Mouse (Mus musculus) G1E (cell line): Measurements from ENCODE around the gene Cuta. TPM values are rescaled to one million over a fixed set of nuclear protein-coding genes. Genes with fewer than 3 reads are reported as not detected.

Experiments
- ATAC-seq: 2 replicates; pipeline ENCODE4 v1.8.0; 2016; ENCODE audit warnings: mild to moderate bottlenecking; ENCODE audit not compliant: insufficient number of reproducible peaks, poor library complexity, low FRiP score, severe bottlenecking; ENCODE audit errors: extremely low read depth
- DNase-seq: peaks from one replicate; pipeline ENCODE4 v3.0.0; 2012; ENCODE audit warnings: low spot score
- H3K27me3 ChIP-seq: 2 replicates; pipeline ENCODE4 v1.6.1; 2012; ENCODE audit warnings: mild to moderate bottlenecking, low read length, inconsistent platforms; ENCODE audit not compliant: insufficient read depth
- H3K36me3 ChIP-seq: replicated peaks from 2 replicates; pipeline ENCODE3; 2012; ENCODE audit warnings: mild to moderate bottlenecking, inconsistent platforms
- H3K4me1 ChIP-seq: 2 replicates; pipeline ENCODE4 v1.6.1; 2012; ENCODE audit warnings: low read depth, low read length, inconsistent platforms, mixed read lengths; ENCODE audit not compliant: insufficient read depth
- H3K4me3 ChIP-seq: 2 replicates; pipeline ENCODE4 v1.5.1; 2012; ENCODE audit warnings: low read depth, mild to moderate bottlenecking, inconsistent platforms, low read length, moderate library complexity, mixed read lengths
- H3K9me3 ChIP-seq: replicated peaks from 2 replicates; pipeline ENCODE4 v1.6.1; 2012; ENCODE audit warnings: inconsistent platforms
- CTCF ChIP-seq: IDR thresholded peaks from 2 replicates; pipeline ENCODE4 v1.5.1; 2012; ENCODE audit warnings: low read depth, low read length, inconsistent platforms, mixed read lengths
- GATA1 ChIP-seq: IDR thresholded peaks from 2 replicates; pipeline ENCODE4 v1.6.1; 2012; ENCODE audit warnings: borderline replicate concordance, low read length, inconsistent platforms, mixed read lengths
- GATA2 ChIP-seq: IDR thresholded peaks from 2 replicates; pipeline ENCODE4 v1.6.1; 2012; ENCODE audit warnings: low read depth, low read length, inconsistent platforms, borderline replicate concordance
- POLR2AphosphoS5 ChIP-seq: IDR thresholded peaks from 2 replicates; pipeline ENCODE4 v1.6.1; 2012; ENCODE audit warnings: low read depth, low read length, inconsistent platforms; ENCODE audit not compliant: insufficient replicate concordance
- TAL1 ChIP-seq: conservative IDR thresholded peaks from 2 replicates; pipeline ENCODE4 v1.6.1; 2012; ENCODE audit warnings: low read depth, low read length, inconsistent platforms, mixed read lengths
- polyA plus RNA-seq: library from polyadenylated mRNA; stranded (reverse); fragments of >175 nt; gene quantifications from 2 replicates; pipeline ENCODE4 v1.2.3, GENCODE M21; 2012
- total RNA-seq, 2 experiments: library from RNA; stranded (forward) in 1 of 2; stranded (reverse) in 1 of 2; fragments of 200-1000 nt in 1 of 2; fragments of >200 nt in 1 of 2; fragmentation: Nextera tagmentation in 1 of 2; gene quantifications; 2 replicates each; pipeline ENCODE4 v1.2.3; 2014 to 2017

The Cuta gene
- total and polyA plus RNA-seq, 3 experiments = 190 to 563 (median 319) TPM

DNA sequence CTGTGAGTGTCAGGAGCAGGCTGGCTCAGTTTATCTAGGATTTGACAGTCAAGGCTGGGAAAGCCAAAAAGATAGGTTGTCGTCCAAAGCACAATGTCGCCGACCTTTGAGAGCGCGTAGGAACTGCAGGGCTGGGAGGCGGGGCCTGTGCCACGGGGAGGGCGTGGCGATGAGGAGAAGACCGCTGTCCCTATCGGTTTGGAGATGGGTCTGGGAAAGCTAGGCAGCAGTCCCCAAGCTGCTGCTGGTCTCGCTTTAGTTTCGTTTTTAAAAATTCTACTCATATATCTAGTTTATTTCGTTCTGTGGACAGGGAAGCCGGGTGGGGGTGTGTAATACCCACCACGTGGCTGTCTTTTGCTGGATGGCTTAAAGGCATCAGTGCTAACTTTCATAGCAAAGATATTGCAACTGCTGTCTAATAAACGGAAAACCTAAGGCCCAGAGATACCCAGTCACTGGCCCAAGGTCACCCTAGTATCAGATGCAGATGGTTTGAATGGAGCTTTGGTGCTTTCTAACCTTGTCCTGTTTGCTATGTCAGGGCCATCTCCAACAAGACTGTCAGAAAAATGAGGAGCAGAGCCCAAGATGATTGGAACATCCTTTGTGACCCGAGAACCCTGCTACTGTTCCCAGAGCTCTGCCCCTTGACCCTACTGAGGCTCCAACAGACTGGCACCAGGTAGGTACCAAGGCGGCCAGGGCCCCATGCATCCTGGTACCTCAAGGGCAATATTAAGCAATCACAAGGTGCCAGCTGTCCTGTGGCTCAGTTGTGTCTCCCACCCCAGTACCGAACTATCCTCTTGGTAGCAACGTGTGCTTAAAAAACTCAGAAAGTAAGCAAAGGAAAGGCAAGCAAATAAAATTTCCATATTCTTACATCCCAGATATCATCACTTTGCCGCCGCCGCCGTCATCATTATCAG is 54.1 kb downstream of the Cuta start:
- Histone ChIP-seq H3K4me1 (peaks cover 44% of the 10 kb centered on the region), H3K4me3 (peak overlapping the region; percentile 74), H3K27me3 (no peaks in the 10 kb centered on the region), H3K36me3 (peaks cover 38% of the 10 kb centered on the region), H3K9me3 (peaks cover 8% of the 10 kb centered on the region; the same call in 1 of the 2 replicates)
- ATAC-seq = peak; percentile 77
- peak; percentile 87 for DNase-seq
- TF ChIP-seq CTCF (no peak), POLR2AphosphoS5 (no peak), GATA1 (no peak), TAL1 (no peak), GATA2 (no peak)

Other genes with a start within 250 kb of the Cuta start
- 66.3 and 72.2 TPM in 2 replicates for gene Crebrf, start 223.9 kb downstream of the Cuta start, total RNA-seq (2014; fragmentation: Nextera tagmentation)
- 49.4 and 51.3 TPM in 2 replicates for gene Crebrf, start 223.9 kb downstream of the Cuta start, total RNA-seq (2017)
- 1.6 TPM in 2 replicates for gene Crebrf, start 223.9 kb downstream of the Cuta start, polyA plus RNA-seq
- gene Bnip1, start 158.5 kb downstream of the Cuta start, total RNA-seq (2014; fragmentation: Nextera tagmentation) = 42.2 and 45.0 TPM in 2 replicates
- gene Bnip1, start 158.5 kb downstream of the Cuta start, total RNA-seq (2017) = 55.9 and 58.0 TPM in 2 replicates
- gene Bnip1, start 158.5 kb downstream of the Cuta start, polyA plus RNA-seq = 32.1 TPM in 2 replicates
- not detected in 2 replicates for gene Nkx2-5, start 94.6 kb downstream of the Cuta start, total RNA-seq (2014; fragmentation: Nextera tagmentation)
- not detected in 2 replicates for gene Nkx2-5, start 94.6 kb downstream of the Cuta start, total RNA-seq (2017)
- gene Nkx2-5, start 94.6 kb downstream of the Cuta start, polyA plus RNA-seq = not detected in 2 replicates
- 17.1 and 23.0 TPM in 2 replicates for gene Kifc5b, start 22.5 kb downstream of the Cuta start, total RNA-seq (2014; fragmentation: Nextera tagmentation)
- 15.0 and 15.7 TPM in 2 replicates for gene Kifc5b, start 22.5 kb downstream of the Cuta start, total RNA-seq (2017)
- 30.1 and 36.1 TPM in 2 replicates for gene Kifc5b, start 22.5 kb downstream of the Cuta start, polyA plus RNA-seq
- 6.5 and 8.4 TPM in 2 replicates for gene Phf1, start 6.5 kb downstream of the Cuta start, total RNA-seq (2014; fragmentation: Nextera tagmentation)
- gene Phf1, start 6.5 kb downstream of the Cuta start, total RNA-seq (2017) = 7.3 and 7.4 TPM in 2 replicates
- gene Phf1, start 6.5 kb downstream of the Cuta start, polyA plus RNA-seq = 21.6 and 21.7 TPM in 2 replicates
- 88.0 and 117 TPM in 2 replicates for gene Syngap1, start 1.7 kb upstream of the Cuta start, total RNA-seq (2014; fragmentation: Nextera tagmentation)
- gene Syngap1, start 1.7 kb upstream of the Cuta start, total RNA-seq (2017) = 7.3 and 10.2 TPM in 2 replicates
- 22.3 and 24.1 TPM in 2 replicates for gene Syngap1, start 1.7 kb upstream of the Cuta start, polyA plus RNA-seq
- 3.6 and 4.4 TPM in 2 replicates for gene Zbtb9, start 33.6 kb upstream of the Cuta start, total RNA-seq (2014; fragmentation: Nextera tagmentation)
- gene Zbtb9, start 33.6 kb upstream of the Cuta start, total RNA-seq (2017) = 25.6 and 27.5 TPM in 2 replicates
- gene Zbtb9, start 33.6 kb upstream of the Cuta start, polyA plus RNA-seq = 10.9 and 11.1 TPM in 2 replicates
- gene Bak1, start 89.4 kb upstream of the Cuta start, total RNA-seq (2014; fragmentation: Nextera tagmentation) = 231 and 242 TPM in 2 replicates
- gene Bak1, start 89.4 kb upstream of the Cuta start, total RNA-seq (2017) = 57.5 and 64.5 TPM in 2 replicates
- gene Bak1, start 89.4 kb upstream of the Cuta start, polyA plus RNA-seq = 222 and 227 TPM in 2 replicates
- gene Itpr3, start 117.7 kb upstream of the Cuta start, total RNA-seq (2014; fragmentation: Nextera tagmentation) = 2.7 and 3.2 TPM in 2 replicates
- gene Itpr3, start 117.7 kb upstream of the Cuta start, total RNA-seq (2017) = 6.9 and 7.1 TPM in 2 replicates
- 4.7 and 4.9 TPM in 2 replicates for gene Itpr3, start 117.7 kb upstream of the Cuta start, polyA plus RNA-seq
- 28.3 and 42.6 TPM in 2 replicates for gene Uqcc2, start 194.3 kb upstream of the Cuta start, total RNA-seq (2014; fragmentation: Nextera tagmentation)
- 113 and 123 TPM in 2 replicates for gene Uqcc2, start 194.3 kb upstream of the Cuta start, total RNA-seq (2017)
- 205 and 223 TPM in 2 replicates for gene Uqcc2, start 194.3 kb upstream of the Cuta start, polyA plus RNA-seq
- gene Ip6k3, start 228.2 kb upstream of the Cuta start, total RNA-seq (2014; fragmentation: Nextera tagmentation) = not detected in 2 replicates
- gene Ip6k3, start 228.2 kb upstream of the Cuta start, total RNA-seq (2017) = 0.05 TPM in 1 of 2 replicates, not detected in the other
- gene Ip6k3, start 228.2 kb upstream of the Cuta start, polyA plus RNA-seq = not detected in 2 replicates